Mouse (Mus musculus) midbrain, postnatal 0 days (tissue): Measurements from ENCODE around the gene Arhgap15. TPM values are rescaled to one million over a fixed set of nuclear protein-coding genes. Genes with fewer than 3 reads are reported as not detected.

Source experiments
- ATAC-seq: fragments of 200-750 bp; cut with Nextera tagmentation; 2 replicates; pipeline ENCODE4 v1.8.0; 2017; ENCODE audit warnings: moderate number of reproducible peaks, mild to moderate bottlenecking, moderate TSS enrichment, moderate library complexity; ENCODE audit not compliant: low FRiP score
- DNase-seq: peaks from one replicate; pipeline ENCODE4 v3.0.0-alpha.2; 2015; ENCODE audit warnings: low spot score
- H3K27ac ChIP-seq: fragments of 300-500 bp; sonication (generic); 2 replicates; pipeline ENCODE4 v1.5.1; 2014; ENCODE audit warnings: low read depth, mild to moderate bottlenecking, low read length, mixed read lengths
- H3K27me3 ChIP-seq: fragments of 300-500 bp; sonication (generic); 2 replicates; pipeline ENCODE4 v1.6.1; 2014; ENCODE audit warnings: low read length, control low read depth, mixed read lengths; ENCODE audit not compliant: insufficient read depth
- H3K36me3 ChIP-seq: fragments of 300-500 bp; sonication (generic); 2 replicates; pipeline ENCODE4 v1.6.1; 2014; ENCODE audit warnings: low read length, control low read depth, mixed read lengths; ENCODE audit not compliant: insufficient read depth
- H3K4me1 ChIP-seq: fragments of 300-500 bp; sonication (generic); 2 replicates; pipeline ENCODE4 v1.6.1; 2014; ENCODE audit warnings: mild to moderate bottlenecking, control low read depth, antibody characterized with exemption, low read length, mixed read lengths; ENCODE audit not compliant: insufficient read depth
- H3K4me2 ChIP-seq: fragments of 300-500 bp; sonication (generic); 2 replicates; pipeline ENCODE4 v1.6.1; 2014; ENCODE audit warnings: low read depth, mild to moderate bottlenecking, low read length, mixed read lengths; ENCODE audit not compliant: poor library complexity, severe bottlenecking
- H3K4me3 ChIP-seq: fragments of 300-500 bp; sonication (generic); 2 replicates; pipeline ENCODE4 v1.5.1; 2014; ENCODE audit warnings: low read depth, mild to moderate bottlenecking, low read length, moderate library complexity
- H3K9ac ChIP-seq: fragments of 300-500 bp; sonication (generic); replicated peaks from 2 replicates; pipeline ENCODE4 v1.6.1; 2014; ENCODE audit warnings: mild to moderate bottlenecking, low read length, moderate library complexity, mixed read lengths; ENCODE audit not compliant: poor library complexity, severe bottlenecking
- H3K9me3 ChIP-seq: fragments of 300-500 bp; sonication (generic); 2 replicates; pipeline ENCODE4 v1.6.1; 2016; ENCODE audit warnings: low read length, control low read depth
- CTCF ChIP-seq: IDR thresholded peaks from 2 replicates; pipeline ENCODE4 v1.5.1; 2016; ENCODE audit warnings: antibody characterized with exemption, mild to moderate bottlenecking
- WGBS: fragments of 180-500 bp; shearing (Covaris S2); extraction: QIAGEN DNeasy Blood & Tissue Kit; methylation state at CpG from one replicate; pipeline ENCODE4 v1.1.7; 2014; 5-methylcytosine and 5-hydroxymethylcytosine counted together
- polyA plus RNA-seq: library from polyadenylated mRNA; unstranded; fragments of >200 nt; fragmentation: Nextera tagmentation; extraction: Ambion mirVana; gene quantifications from 2 replicates; pipeline ENCODE4 v1.2.1, GENCODE M21; 2015
- total RNA-seq: library from RNA; depleted of rRNA; stranded (reverse); fragments of >200 nt; gene quantifications from 2 replicates; pipeline ENCODE4 v1.2.3, GENCODE M21; 2014

The Arhgap15 gene
- total and polyA plus RNA-seq, 2 experiments from 2014 or later, result 0.77 to 1.2 TPM

DNA sequence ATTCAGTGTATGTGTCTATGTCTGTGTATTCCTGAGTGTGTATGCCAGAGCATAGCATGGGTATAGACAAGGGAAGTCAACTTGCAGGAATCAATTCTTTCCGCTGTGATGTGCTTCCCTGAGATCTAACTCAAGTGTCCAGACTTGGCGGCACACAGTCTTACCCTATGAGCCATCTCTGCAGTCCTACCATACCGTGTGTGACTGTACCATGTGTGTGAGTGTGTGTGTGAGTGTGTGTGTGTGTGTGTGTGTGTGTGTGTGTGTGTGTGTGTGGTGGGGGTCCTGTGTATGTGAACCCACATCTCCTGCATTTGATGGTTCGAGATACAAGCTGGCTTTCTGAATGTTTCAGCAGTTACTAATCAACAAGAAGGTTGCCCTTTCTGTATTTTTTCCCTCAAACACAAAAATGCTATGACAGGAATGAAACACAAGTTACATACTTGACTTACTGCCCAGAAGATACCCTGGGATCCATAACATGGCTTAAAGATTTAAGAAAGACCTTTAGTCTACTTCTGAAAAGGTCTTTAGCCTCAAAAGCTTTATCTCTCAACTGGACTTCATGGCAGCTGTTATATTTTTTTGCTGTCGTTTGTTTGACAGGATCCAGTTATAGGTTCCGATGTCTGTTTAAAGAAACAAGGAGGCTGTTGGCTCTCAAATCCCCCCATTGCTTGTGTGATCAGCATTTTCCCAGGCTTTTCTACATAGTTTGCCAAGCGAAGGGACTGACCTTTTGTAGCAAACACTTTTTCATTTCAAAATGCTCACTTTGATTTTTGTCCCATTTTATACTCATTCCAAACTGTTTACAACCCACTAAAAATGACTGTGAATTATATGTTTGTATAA is 397.7 kb downstream of the Arhgap15 start:
- Histone ChIP-seq H3K4me2 (no peak overlapping the region), H3K27ac (no peak overlapping the region), H3K9ac (no peak overlapping the region), H3K27me3 (no peaks in the 10 kb centered on the region), H3K4me1 (no peaks in the 10 kb centered on the region), H3K9me3 (no peaks in the 10 kb centered on the region), H3K4me3 (no peak overlapping the region), H3K36me3 (no peaks in the 10 kb centered on the region)
- ATAC-seq (no peak), DNase-seq (no peak)
- WGBS, result 87% methylated on average over 7 of the region's 7 CpGs
- no peak for TF ChIP-seq CTCF

DNA sequence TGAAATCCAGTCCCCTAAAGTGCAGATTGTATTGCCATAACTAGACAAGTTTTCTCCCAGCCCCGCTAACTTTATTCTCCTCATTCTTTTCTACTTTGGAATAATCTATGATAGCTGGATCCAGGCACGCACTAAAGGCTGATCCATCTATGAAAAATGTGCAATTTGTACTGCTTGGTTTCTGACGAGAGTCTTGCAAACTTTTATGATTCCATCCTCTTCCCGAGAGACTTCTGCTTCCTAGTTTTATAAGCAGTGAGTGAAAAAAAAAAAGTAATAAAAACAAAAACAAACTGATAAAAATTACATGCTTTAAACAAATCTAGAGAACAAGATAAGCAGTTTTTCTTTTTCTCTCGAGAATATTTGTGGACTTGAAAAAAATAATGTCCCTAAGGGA is 398.9 kb downstream of the Arhgap15 start:
- Histone ChIP-seq H3K9ac (no peak overlapping the region), H3K9me3 (no peaks in the 10 kb centered on the region), H3K27ac (no peak overlapping the region), H3K4me2 (no peak overlapping the region), H3K27me3 (no peaks in the 10 kb centered on the region), H3K36me3 (no peaks in the 10 kb centered on the region), H3K4me1 (no peaks in the 10 kb centered on the region), H3K4me3 (no peak overlapping the region)
- 85% methylated on average over 5 of the region's 5 CpGs for WGBS
- ATAC-seq, result no peak
- no peak for DNase-seq
- no peak for TF ChIP-seq CTCF

DNA sequence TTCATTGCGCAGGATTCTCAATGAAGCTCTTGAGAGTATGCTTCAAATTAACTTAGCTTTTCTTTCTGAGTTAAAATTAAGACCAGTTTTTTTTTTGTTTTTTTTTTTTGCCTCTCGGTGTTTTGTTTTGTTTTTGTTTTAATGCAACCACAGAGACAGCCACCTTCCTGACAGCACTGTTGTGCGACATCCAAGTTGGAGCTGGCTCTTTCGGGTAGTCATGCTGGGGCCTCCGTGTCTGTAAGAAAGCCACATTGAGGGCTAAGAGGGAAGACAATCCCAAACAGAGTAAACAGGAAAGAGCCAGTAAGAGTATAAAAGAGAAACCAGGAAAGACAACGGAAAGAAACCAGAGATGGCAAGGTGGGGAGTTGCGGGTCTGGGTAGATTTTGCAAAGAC is 399.3 kb downstream of the Arhgap15 start:
- ATAC-seq (no peak), DNase-seq (no peak)
- no peak overlapping the region for H3K4me3 ChIP-seq
- H3K4me1 ChIP-seq, result no peaks in the 10 kb centered on the region
- WGBS, result 54% methylated on average over 7 of the region's 7 CpGs
- H3K27ac ChIP-seq, result no peak overlapping the region
- H3K9me3 ChIP-seq, result no peaks in the 10 kb centered on the region
- H3K9ac ChIP-seq, result no peak overlapping the region
- H3K27me3 ChIP-seq, result no peaks in the 10 kb centered on the region
- no peak overlapping the region for H3K4me2 ChIP-seq
- no peak for TF ChIP-seq CTCF
- H3K36me3 ChIP-seq, result no peaks in the 10 kb centered on the region

DNA sequence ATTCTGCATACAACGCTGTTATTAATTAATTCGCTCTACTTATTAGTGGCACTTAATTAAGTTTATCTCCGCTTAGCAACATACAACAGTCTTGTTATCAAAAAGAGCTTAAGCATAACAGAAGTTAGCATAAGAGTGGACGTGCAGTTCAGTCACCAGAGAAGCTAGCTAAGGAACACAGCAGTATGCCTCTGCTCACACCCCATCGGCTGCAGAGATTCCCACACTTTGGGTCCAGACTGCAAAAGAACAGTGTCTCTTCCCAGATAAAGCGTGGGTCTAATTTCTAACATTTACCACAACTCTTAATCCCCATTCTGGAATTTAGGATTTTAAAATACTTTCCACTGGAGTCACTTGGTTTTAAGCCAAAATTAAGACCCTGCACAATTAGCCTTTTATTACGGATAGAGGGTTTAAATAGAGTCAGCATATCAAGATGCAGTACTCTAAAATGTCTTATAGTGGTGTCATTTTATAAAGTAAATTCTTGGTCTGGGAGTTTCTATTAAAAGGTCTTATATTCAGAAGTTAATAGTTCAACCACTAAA is 400.0 kb downstream of the Arhgap15 start:
- 62% methylated on average over 7 of the region's 7 CpGs for WGBS
- ATAC-seq (no peak), DNase-seq (no peak)
- TF ChIP-seq CTCF, result no peak
- H3K4me3 ChIP-seq, result no peak overlapping the region
- H3K4me1 ChIP-seq, result no peaks in the 10 kb centered on the region
- no peaks in the 10 kb centered on the region for H3K27me3 ChIP-seq
- H3K4me2 ChIP-seq, result no peak overlapping the region
- H3K36me3 ChIP-seq, result no peaks in the 10 kb centered on the region
- H3K27ac ChIP-seq, result no peak overlapping the region
- H3K9ac ChIP-seq, result no peak overlapping the region
- no peaks in the 10 kb centered on the region for H3K9me3 ChIP-seq

DNA sequence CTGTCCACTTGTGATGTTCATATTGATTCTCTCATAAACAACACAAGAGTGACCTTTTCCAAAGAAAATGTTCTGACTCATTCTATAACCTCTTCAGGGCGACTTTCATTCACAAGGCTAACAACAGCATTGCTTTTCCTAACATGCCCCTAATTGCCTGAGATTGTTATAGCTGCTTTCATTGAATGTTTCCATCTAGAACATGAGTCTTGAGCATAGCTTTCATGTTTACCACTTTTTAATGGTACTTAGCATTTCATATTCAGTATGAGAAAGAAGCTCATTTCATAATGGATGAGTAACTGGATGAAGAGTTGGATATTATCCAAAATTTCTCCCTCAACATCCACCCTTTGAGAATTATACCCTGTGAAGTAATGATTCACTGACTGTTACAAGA is 403.7 kb downstream of the Arhgap15 start:
- WGBS, result 89% methylated on average over 1 of the region's 1 CpGs
- Histone ChIP-seq H3K4me1 (no peaks in the 10 kb centered on the region), H3K36me3 (no peaks in the 10 kb centered on the region), H3K4me2 (no peak overlapping the region), H3K9ac (no peak overlapping the region), H3K9me3 (no peaks in the 10 kb centered on the region), H3K27ac (no peak overlapping the region), H3K27me3 (no peaks in the 10 kb centered on the region), H3K4me3 (no peak overlapping the region)
- no peak for DNase-seq
- no peak for TF ChIP-seq CTCF
- ATAC-seq, result no peak

DNA sequence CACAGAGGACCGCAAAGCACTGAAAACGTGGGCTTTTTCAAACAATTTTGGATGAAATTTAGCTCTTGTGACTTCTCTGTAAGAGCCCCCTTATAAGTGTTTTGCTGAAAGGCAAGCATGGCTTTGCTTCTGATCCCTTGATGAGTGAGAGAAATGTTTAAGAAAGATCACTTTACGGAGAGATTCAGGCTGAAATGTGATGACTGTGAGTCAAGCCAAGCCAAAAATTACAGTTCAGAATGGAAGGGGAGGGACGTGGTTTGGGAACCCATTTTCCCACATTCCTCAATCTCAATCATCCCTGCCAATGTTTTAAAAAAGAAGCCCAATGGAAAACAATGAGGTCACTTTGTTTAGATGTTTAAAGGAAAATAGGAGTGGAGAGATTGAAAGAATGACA is 411.7 kb downstream of the Arhgap15 start:
- H3K27me3 ChIP-seq, result no peaks in the 10 kb centered on the region
- no peak for DNase-seq

More for the DNA sequence above, 411.7 kb downstream of the Arhgap15 start:
- Histone ChIP-seq H3K27ac (no peak overlapping the region), H3K9me3 (no peaks in the 10 kb centered on the region), H3K4me1 (no peaks in the 10 kb centered on the region), H3K36me3 (no peaks in the 10 kb centered on the region), H3K4me2 (no peak overlapping the region), H3K4me3 (no peak overlapping the region), H3K9ac (no peak overlapping the region)
- 77% methylated on average over 4 of the region's 4 CpGs for WGBS
- no peak for TF ChIP-seq CTCF
- no peak for ATAC-seq
